Mouse (Mus musculus) liver (tissue): ENCODE data around the gene Hcfc1r1.

ENCODE experiments used
- DNase-seq: peaks from one replicate; pipeline ENCODE4 v3.0.0-alpha.2; 2020; ENCODE audit warnings: mixed read lengths

Gene Hcfc1r1

GRCm38 (mm10) chr17:23673424-23674073 is at the start of gene Hcfc1r1, which contains the start of gene Thoc6:
Gene Hcfc1r1 (plus strand): TSS chr17:23673596.
Gene Thoc6 (minus strand): TSS chr17:23673882.
- DNase-seq: peak; percentile 91

GRCm38 (mm10) chr17:23627813-23628212 is 45.6 kb upstream of the Hcfc1r1 start:
- DNase-seq: no peak

- DNase-seq: peak; percentile 68
Measured at GRCm38 (mm10) chr17:23630195-23631020, 43.0 kb upstream of the Hcfc1r1 start.

GRCm38 (mm10) chr17:23631241-23631640 is 42.2 kb upstream of the Hcfc1r1 start:
- DNase-seq: no peak

- no peak for DNase-seq
Measured at GRCm38 (mm10) chr17:23644613-23645495, 28.5 kb upstream of the Hcfc1r1 start, which contains the start of gene Mmp25. Gene Mmp25 (minus strand): TSS chr17:23645277.

GRCm38 (mm10) chr17:23645894-23646293 is 27.5 kb upstream of the Hcfc1r1 start:
- no peak for DNase-seq

GRCm38 (mm10) chr17:23651363-23651762 is 22.0 kb upstream of the Hcfc1r1 start:
- no peak for DNase-seq

- DNase-seq: no peak
Measured at GRCm38 (mm10) chr17:23653324-23653723, 20.1 kb upstream of the Hcfc1r1 start.

- DNase-seq: no peak
Measured at GRCm38 (mm10) chr17:23654001-23654400, 19.4 kb upstream of the Hcfc1r1 start.

GRCm38 (mm10) chr17:23654410-23654809 is 19.0 kb upstream of the Hcfc1r1 start:
- no peak for DNase-seq

- DNase-seq: no peak
Measured at GRCm38 (mm10) chr17:23658450-23658849, 14.9 kb upstream of the Hcfc1r1 start.

- DNase-seq: peak; percentile 49
Measured at GRCm38 (mm10) chr17:23660117-23660875, 13.1 kb upstream of the Hcfc1r1 start, which contains the start of gene Bicdl2. Gene Bicdl2 (plus strand): TSS chr17:23660506.

GRCm38 (mm10) chr17:23660876-23661200 is 12.6 kb upstream of the Hcfc1r1 start:
- DNase-seq: no peak

GRCm38 (mm10) chr17:23661526-23661925 is 11.9 kb upstream of the Hcfc1r1 start:
- DNase-seq: peak; percentile 35

GRCm38 (mm10) chr17:23664556-23665021 is 8.8 kb upstream of the Hcfc1r1 start:
- no peak for DNase-seq

- no peak for DNase-seq
Measured at GRCm38 (mm10) chr17:23665511-23665910, 7.9 kb upstream of the Hcfc1r1 start.

- no peak for DNase-seq
Measured at GRCm38 (mm10) chr17:23670516-23671074, 2.8 kb upstream of the Hcfc1r1 start.

GRCm38 (mm10) chr17:23671519-23671918 is 1.9 kb upstream of the Hcfc1r1 start:
- no peak for DNase-seq

- DNase-seq: no peak
Measured at GRCm38 (mm10) chr17:23672761-23673160, 635 bp upstream of the Hcfc1r1 start.

GRCm38 (mm10) chr17:23674271-23674952 is 1.0 kb downstream of the Hcfc1r1 start:
- DNase-seq: no peak

GRCm38 (mm10) chr17:23675127-23675526 is 1.7 kb downstream of the Hcfc1r1 start:
- DNase-seq: no peak
